Mouse (Mus musculus) gastrocnemius, postnatal 25 days (tissue): ENCODE data around the gene Rbbp8nl. TPM values are rescaled to one million over a fixed set of nuclear protein-coding genes. Genes with fewer than 3 reads are reported as not detected.
"Not testable (repeated sequence)": the region's sequence is repeated elsewhere in the genome, so short reads cannot be mapped to it uniquely, and the experiment has no call there.

Experiments
- DNase-seq: peaks from one replicate; pipeline ENCODE4 v3.0.0; 2022
- total RNA-seq, 2 experiments: library from RNA; stranded (reverse); gene quantifications; 1 replicate in 1 of 2; 2 replicates in 1 of 2; pipeline ENCODE4 v1.2.3; 2021

Gene Rbbp8nl
- total RNA-seq, 2 experiments from 2014 or later: not detected

- DNase-seq: no peak
Observed at GRCm38 (mm10) chr2:180279321-180279720, 10.4 kb downstream of the Rbbp8nl start.

GRCm38 (mm10) chr2:180277773-180278320 lies 11.8 kb downstream of the Rbbp8nl start:
- no peak for DNase-seq

GRCm38 (mm10) chr2:180276851-180277259 lies 12.8 kb downstream of the Rbbp8nl start:
- no peak for DNase-seq

- DNase-seq: no peak
Observed at GRCm38 (mm10) chr2:180276385-180276784, 13.3 kb downstream of the Rbbp8nl start.

- peak; percentile 82 for DNase-seq
Observed at GRCm38 (mm10) chr2:180275836-180276235, 13.8 kb downstream of the Rbbp8nl start.

GRCm38 (mm10) chr2:180274523-180274922 lies 15.2 kb downstream of the Rbbp8nl start:
- DNase-seq: no peak

GRCm38 (mm10) chr2:180273394-180274244 lies 16.1 kb downstream of the Rbbp8nl start, which contains the start of gene Cables2:
Gene Cables2 (minus strand): TSS chr2:180273496.
- DNase-seq: peak; percentile 96

- DNase-seq: no peak
Observed at GRCm38 (mm10) chr2:180272884-180273321, 16.8 kb downstream of the Rbbp8nl start.

- no peak for DNase-seq
Observed at GRCm38 (mm10) chr2:180271804-180272395, 17.8 kb downstream of the Rbbp8nl start.

- no peak for DNase-seq
Observed at GRCm38 (mm10) chr2:180270537-180271255, 19.0 kb downstream of the Rbbp8nl start.

GRCm38 (mm10) chr2:180269329-180269728 lies 20.4 kb downstream of the Rbbp8nl start:
- no peak for DNase-seq

GRCm38 (mm10) chr2:180267955-180268354 lies 21.7 kb downstream of the Rbbp8nl start:
- no peak for DNase-seq

- no peak for DNase-seq
Observed at GRCm38 (mm10) chr2:180262891-180263290, 26.8 kb downstream of the Rbbp8nl start.

GRCm38 (mm10) chr2:180262441-180262840 lies 27.2 kb downstream of the Rbbp8nl start:
- peak; percentile 39 for DNase-seq

GRCm38 (mm10) chr2:180261901-180262300 lies 27.8 kb downstream of the Rbbp8nl start:
- no peak for DNase-seq

GRCm38 (mm10) chr2:180260610-180261480 lies 28.8 kb downstream of the Rbbp8nl start:
- no peak for DNase-seq

- DNase-seq: not testable (repeated sequence)
Observed at GRCm38 (mm10) chr2:180259826-180260609, 29.7 kb downstream of the Rbbp8nl start.

- DNase-seq: not testable (repeated sequence)
Observed at GRCm38 (mm10) chr2:180258951-180259484, 30.7 kb downstream of the Rbbp8nl start.

GRCm38 (mm10) chr2:180257963-180258865 lies 31.5 kb downstream of the Rbbp8nl start:
- DNase-seq: no peak
